Mouse (Mus musculus) layer of hippocampus, adult 9-11 months (tissue): ENCODE measurements around the gene Cfb.
"Not testable (repeated sequence)": the region's sequence is repeated elsewhere in the genome, so short reads cannot be mapped to it uniquely, and the experiment has no call there.

Experiments used
- DNase-seq: peaks from one replicate; pipeline ENCODE4 v3.0.0; 2022

Gene Cfb

GRCm38 (mm10) chr17:34836155-34836855 lies 26.0 kb downstream of the Cfb start:
- no peak for DNase-seq

GRCm38 (mm10) chr17:34830776-34831175 lies 31.5 kb downstream of the Cfb start:
- not testable (repeated sequence) for DNase-seq

- DNase-seq, result no peak
These were observed 47.4 kb downstream of the Cfb start for GRCm38 (mm10) chr17:34814818-34815370.

DNA sequence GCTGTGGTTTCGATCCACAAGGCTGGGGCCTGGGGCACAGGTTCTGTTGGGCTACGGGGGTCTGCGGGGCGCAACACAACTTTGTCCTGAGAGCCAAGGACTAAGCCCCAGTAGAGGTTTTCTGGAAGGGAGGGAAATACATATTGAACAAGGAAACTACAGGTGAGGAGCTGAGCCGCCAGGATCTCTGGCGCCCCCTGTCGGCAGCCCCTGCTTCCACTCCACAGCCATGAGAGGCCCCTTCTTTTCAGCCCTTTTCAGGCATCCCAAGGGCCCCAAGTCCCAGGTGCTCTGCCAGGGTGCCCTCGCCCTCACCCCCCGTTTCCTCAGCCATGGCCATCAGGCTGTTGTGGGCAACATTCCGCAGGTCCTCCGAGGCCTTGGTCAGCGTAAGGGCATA lies 48.6 kb downstream of the Cfb start:
- peak; percentile 19 for DNase-seq

- DNase-seq, result no peak
These were observed 51.0 kb downstream of the Cfb start for GRCm38 (mm10) chr17:34811275-34811674.

GRCm38 (mm10) chr17:34810811-34811210 lies 51.5 kb downstream of the Cfb start:
- not testable (repeated sequence) for DNase-seq

DNA sequence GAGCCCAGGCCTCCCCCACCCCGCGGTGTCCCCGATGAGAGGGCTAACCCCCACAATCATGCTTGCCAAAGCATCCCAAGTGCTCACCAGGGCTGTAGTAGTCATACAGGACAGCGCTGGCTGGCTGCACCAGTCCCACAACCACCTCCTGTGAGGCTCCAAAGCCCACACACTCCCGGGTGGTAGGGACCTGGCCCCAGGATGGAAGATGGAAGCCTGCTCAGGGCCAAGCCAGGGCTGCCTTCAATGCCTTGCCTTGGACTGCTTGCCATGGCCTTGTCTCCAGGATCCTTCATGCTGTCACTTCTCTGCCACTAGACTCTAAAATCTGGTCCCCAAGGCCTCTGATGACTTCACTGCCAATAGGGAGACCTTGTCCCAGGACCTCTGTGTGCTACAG lies 51.9 kb downstream of the Cfb start:
- not testable (repeated sequence) for DNase-seq

- DNase-seq, result no peak
These were observed 53.6 kb downstream of the Cfb start for GRCm38 (mm10) chr17:34808599-34809205.

DNA sequence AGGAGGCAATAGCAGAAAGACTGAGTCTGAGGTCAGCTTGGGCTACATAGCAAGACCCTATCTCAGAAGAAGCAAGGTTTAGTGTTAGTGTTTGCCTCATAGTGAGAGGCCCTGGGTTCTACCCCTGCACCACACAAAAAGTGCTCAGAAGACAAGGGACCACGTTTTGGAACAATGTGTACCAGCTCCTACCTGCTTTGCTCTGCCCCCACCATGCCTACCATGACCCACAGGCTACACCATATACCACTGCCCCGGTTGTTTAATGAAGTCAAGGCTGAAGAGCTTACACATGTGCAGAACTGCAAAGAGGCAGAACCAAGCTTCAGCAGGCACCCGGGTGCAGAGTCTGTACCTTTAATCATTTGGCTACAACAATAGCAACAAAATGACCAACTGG lies 55.1 kb downstream of the Cfb start:
- DNase-seq, result no peak
